Mouse (Mus musculus): ENCODE measurements around the gene Med16. TPM values are rescaled to one million over a fixed set of nuclear protein-coding genes. Genes with fewer than 3 reads are reported as not detected.

Gene Med16
- total and polyA plus RNA-seq, 2 experiments from 2014 or later: 55.3 to 79.6 TPM

- 42% methylated on average over 3 of the region's 3 CpGs for WGBS
Observed at GRCm38 (mm10) chr10:79872862-79873261, 35.9 kb downstream of the Med16 start.

GRCm38 (mm10) chr10:79871845-79872244 lies 36.9 kb downstream of the Med16 start:
- Histone ChIP-seq H3K27me3 (ENCODE audit: insufficient read depth, low read length) (no peaks in the 10 kb centered on the region), H3K4me3 (ENCODE audit: low read depth, low read length) (peak overlapping the region; percentile 70; the same call in 1 of the 2 replicates), H3K36me3 (ENCODE audit: insufficient read depth, low read length) (peaks cover 6% of the 10 kb centered on the region), H3K9me3 (ENCODE audit: low read length) (no peaks in the 10 kb centered on the region), H3K4me1 (ENCODE audit: insufficient read depth, low read length) (peaks cover 9% of the 10 kb centered on the region; the same call in 1 of the 2 replicates), H3K27ac (ENCODE audit: low read depth, low read length) (no peak overlapping the region), H3K9ac (replicated peaks; ENCODE audit: low read length, poor library complexity, severe bottlenecking) (no peak overlapping the region), H3K4me2 (ENCODE audit: low read depth, low read length, poor library complexity, severe bottlenecking) (peak overlapping the region; percentile 92)
- no peak for TF ChIP-seq CTCF (IDR thresholded peaks at IDR 0.05)
- 87% methylated on average over 8 of the region's 8 CpGs for whole genome bisulfite sequencing
- DNase-seq (ENCODE audit: low spot score): no peak
- no peak for ATAC-seq (ENCODE audit: low FRiP score)

More at GRCm38 (mm10) chr10:79872862-79873261, 35.9 kb downstream of the Med16 start:
- ATAC-seq (ENCODE audit: low FRiP score) (no peak), DNase-seq (ENCODE audit: low spot score) (no peak)
- Histone ChIP-seq H3K4me3 (ENCODE audit: low read depth, low read length) (peak overlapping the region; percentile 70), H3K9me3 (ENCODE audit: low read length) (no peaks in the 10 kb centered on the region), H3K36me3 (ENCODE audit: insufficient read depth, low read length) (no peaks in the 10 kb centered on the region), H3K27me3 (ENCODE audit: insufficient read depth, low read length) (no peaks in the 10 kb centered on the region), H3K4me2 (ENCODE audit: low read depth, low read length, poor library complexity, severe bottlenecking) (peak overlapping the region; percentile 92), H3K27ac (ENCODE audit: low read depth, low read length) (peak overlapping the region; percentile 99), H3K4me1 (ENCODE audit: insufficient read depth, low read length) (peaks cover 9% of the 10 kb centered on the region; the same call in 1 of the 2 replicates), H3K9ac (replicated peaks; ENCODE audit: low read length, poor library complexity, severe bottlenecking) (peak overlapping the region; percentile 98)
- TF ChIP-seq CTCF (IDR thresholded peaks at IDR 0.05): no peak

- Histone ChIP-seq H3K27me3 (ENCODE audit: insufficient read depth, low read length) (no peaks in the 10 kb centered on the region), H3K4me2 (ENCODE audit: low read depth, low read length, poor library complexity, severe bottlenecking) (no peak overlapping the region), H3K36me3 (ENCODE audit: insufficient read depth, low read length) (peaks cover 42% of the 10 kb centered on the region), H3K4me1 (ENCODE audit: insufficient read depth, low read length) (peaks cover 3% of the 10 kb centered on the region; the same call in 1 of the 2 replicates), H3K27ac (ENCODE audit: low read depth, low read length) (no peak overlapping the region), H3K9me3 (ENCODE audit: low read length) (no peaks in the 10 kb centered on the region), H3K9ac (replicated peaks; ENCODE audit: low read length, poor library complexity, severe bottlenecking) (no peak overlapping the region), H3K4me3 (ENCODE audit: low read depth, low read length) (no peak overlapping the region)
- ATAC-seq (ENCODE audit: low FRiP score) (no peak), DNase-seq (ENCODE audit: low spot score) (no peak)
- 81% methylated on average over 11 of the region's 11 CpGs for WGBS
- TF ChIP-seq CTCF (IDR thresholded peaks at IDR 0.05): no peak
Observed at GRCm38 (mm10) chr10:79866601-79867000, 42.1 kb downstream of the Med16 start.

- WGBS: 72% methylated on average over 19 of the region's 19 CpGs
- Histone ChIP-seq H3K27ac (ENCODE audit: low read depth, low read length) (peak overlapping the region; percentile 51; the same call in 1 of the 2 replicates), H3K4me2 (ENCODE audit: low read depth, low read length, poor library complexity, severe bottlenecking) (no peak overlapping the region), H3K27me3 (ENCODE audit: insufficient read depth, low read length) (no peaks in the 10 kb centered on the region), H3K4me1 (ENCODE audit: insufficient read depth, low read length) (peaks cover 3% of the 10 kb centered on the region; the same call in 1 of the 2 replicates), H3K36me3 (ENCODE audit: insufficient read depth, low read length) (peaks cover 49% of the 10 kb centered on the region), H3K9me3 (ENCODE audit: low read length) (no peaks in the 10 kb centered on the region), H3K9ac (replicated peaks; ENCODE audit: low read length, poor library complexity, severe bottlenecking) (no peak overlapping the region), H3K4me3 (ENCODE audit: low read depth, low read length) (no peak overlapping the region)
- TF ChIP-seq CTCF (IDR thresholded peaks at IDR 0.05): peak; percentile 48
- DNase-seq (ENCODE audit: low spot score) (no peak), ATAC-seq (ENCODE audit: low FRiP score) (0 out of 2 replicates have a peak, but pooled peaks have one; percentile 3)
Observed at GRCm38 (mm10) chr10:79865801-79866295, 42.9 kb downstream of the Med16 start.

GRCm38 (mm10) chr10:79865189-79865601 lies 43.5 kb downstream of the Med16 start:
- peaks cover 3% of the 10 kb centered on the region; the same call in 1 of the 2 replicates for H3K4me1 ChIP-seq (ENCODE audit: insufficient read depth, low read length)
- H3K4me3 ChIP-seq (ENCODE audit: low read depth, low read length): no peak overlapping the region
- peak overlapping the region; percentile 51; the same call in 1 of the 2 replicates for H3K27ac ChIP-seq (ENCODE audit: low read depth, low read length)
- peaks cover 55% of the 10 kb centered on the region for H3K36me3 ChIP-seq (ENCODE audit: insufficient read depth, low read length)
- no peak overlapping the region for H3K4me2 ChIP-seq (ENCODE audit: low read depth, low read length, poor library complexity, severe bottlenecking)
- WGBS: 59% methylated on average over 12 of the region's 12 CpGs
- H3K27me3 ChIP-seq (ENCODE audit: insufficient read depth, low read length): no peaks in the 10 kb centered on the region
- ATAC-seq (ENCODE audit: low FRiP score) (no peak), DNase-seq (ENCODE audit: low spot score) (no peak)
- no peaks in the 10 kb centered on the region for H3K9me3 ChIP-seq (ENCODE audit: low read length)
- no peak for TF ChIP-seq CTCF (IDR thresholded peaks at IDR 0.05)
- H3K9ac ChIP-seq (replicated peaks; ENCODE audit: low read length, poor library complexity, severe bottlenecking): no peak overlapping the region

GRCm38 (mm10) chr10:79864351-79865188 lies 44.2 kb downstream of the Med16 start:
- DNase-seq (ENCODE audit: low spot score): no peak
- no peak overlapping the region for H3K9ac ChIP-seq (replicated peaks; ENCODE audit: low read length, poor library complexity, severe bottlenecking)
- no peak overlapping the region for H3K4me3 ChIP-seq (ENCODE audit: low read depth, low read length)
- H3K27ac ChIP-seq (ENCODE audit: low read depth, low read length): peak overlapping the region; percentile 51; the same call in 1 of the 2 replicates
- no peak for ATAC-seq (ENCODE audit: low FRiP score)
- no peaks in the 10 kb centered on the region for H3K27me3 ChIP-seq (ENCODE audit: insufficient read depth, low read length)
- no peak overlapping the region for H3K4me2 ChIP-seq (ENCODE audit: low read depth, low read length, poor library complexity, severe bottlenecking)
- H3K4me1 ChIP-seq (ENCODE audit: insufficient read depth, low read length): peaks cover 3% of the 10 kb centered on the region; the same call in 1 of the 2 replicates
- WGBS: 50% methylated on average over 9 of the region's 10 CpGs
- H3K36me3 ChIP-seq (ENCODE audit: insufficient read depth, low read length): peaks cover 61% of the 10 kb centered on the region
- no peaks in the 10 kb centered on the region for H3K9me3 ChIP-seq (ENCODE audit: low read length)
- no peak for TF ChIP-seq CTCF (IDR thresholded peaks at IDR 0.05)
